Mouse (Mus musculus): ENCODE measurements around the gene Hmx2. TPM values are rescaled to one million over a fixed set of nuclear protein-coding genes. Genes with fewer than 3 reads are reported as not detected.

The Hmx2 gene
- not detected in 2 replicates for polyA plus RNA-seq (2015; fragmentation: Nextera tagmentation; extraction: Ambion mirVana)

GRCm38 (mm10) chr7:131548473-131548872, at the start of gene Hmx2:
TSS of gene Hmx2 (plus strand) at chr7:131548773.
- H3K36me3 ChIP-seq (replicated peaks) = no peaks in the 10 kb centered on the region
- no peak for ATAC-seq (ENCODE audit: insufficient read depth)
- no peak within 1 kb of the TSS for H3K9ac ChIP-seq
- no peaks in the 10 kb centered on the region for H3K9me3 ChIP-seq (replicated peaks)
- H3K4me2 ChIP-seq = no peak within 1 kb of the TSS
- WGBS (ENCODE audit: insufficient replicate concordance) = 6% methylated on average over 3 of the region's 3 CpGs
- no peak within 1 kb of the TSS for H3K4me3 ChIP-seq (replicated peaks)
- peaks cover 10% of the 10 kb centered on the region for H3K4me1 ChIP-seq (replicated peaks)
- peaks cover 100% of the 10 kb centered on the region for H3K27me3 ChIP-seq
- H3K27ac ChIP-seq (replicated peaks) = no peak within 1 kb of the TSS

GRCm38 (mm10) chr7:131503739-131504138, 44.8 kb upstream of the Hmx2 start:
- 36% methylated on average over 2 of the region's 2 CpGs for WGBS (ENCODE audit: insufficient replicate concordance)
- no peak overlapping the region for H3K27ac ChIP-seq (replicated peaks)
- no peak overlapping the region for H3K4me2 ChIP-seq
- no peaks in the 10 kb centered on the region for H3K4me1 ChIP-seq (replicated peaks)
- no peaks in the 10 kb centered on the region for H3K36me3 ChIP-seq (replicated peaks)
- no peak overlapping the region for H3K9ac ChIP-seq
- ATAC-seq (ENCODE audit: insufficient read depth) = no peak
- H3K27me3 ChIP-seq = no peaks in the 10 kb centered on the region
- H3K4me3 ChIP-seq (replicated peaks) = no peak overlapping the region
- no peaks in the 10 kb centered on the region for H3K9me3 ChIP-seq (replicated peaks)

- no peak for ATAC-seq (ENCODE audit: insufficient read depth)
- peaks cover 90% of the 10 kb centered on the region for H3K27me3 ChIP-seq
- no peak overlapping the region for H3K4me3 ChIP-seq (replicated peaks)
- H3K4me2 ChIP-seq = no peak overlapping the region
- peaks cover 26% of the 10 kb centered on the region for H3K4me1 ChIP-seq (replicated peaks)
- H3K9me3 ChIP-seq (replicated peaks) = no peaks in the 10 kb centered on the region
- H3K36me3 ChIP-seq (replicated peaks) = no peaks in the 10 kb centered on the region
- H3K9ac ChIP-seq = no peak overlapping the region
- no peak overlapping the region for H3K27ac ChIP-seq (replicated peaks)
- WGBS (ENCODE audit: insufficient replicate concordance) = 0% methylated on average over 7 of the region's 7 CpGs
These were observed 8.6 kb upstream of the Hmx2 start for GRCm38 (mm10) chr7:131539979-131540378.

GRCm38 (mm10) chr7:131541184-131542114, 7.1 kb upstream of the Hmx2 start:
- H3K9ac ChIP-seq = no peak overlapping the region
- H3K4me1 ChIP-seq (replicated peaks) = peaks cover 26% of the 10 kb centered on the region
- H3K27ac ChIP-seq (replicated peaks) = no peak overlapping the region
- no peaks in the 10 kb centered on the region for H3K36me3 ChIP-seq (replicated peaks)
- 0 out of 2 replicates have a peak overlapping the region, but pooled peaks have one; percentile 28 for H3K4me3 ChIP-seq (replicated peaks)
- peaks cover 100% of the 10 kb centered on the region for H3K27me3 ChIP-seq
- ATAC-seq (ENCODE audit: insufficient read depth) = no peak
- no peaks in the 10 kb centered on the region for H3K9me3 ChIP-seq (replicated peaks)
- no peak overlapping the region for H3K4me2 ChIP-seq
- WGBS (ENCODE audit: insufficient replicate concordance) = 2% methylated on average over 41 of the region's 41 CpGs

GRCm38 (mm10) chr7:131542115-131542871, 6.3 kb upstream of the Hmx2 start, which contains the start of gene Hmx3:
TSS of gene Hmx3 (plus strand) at chr7:131542867.
- under 1% methylated on average over 62 of the region's 65 CpGs for WGBS (ENCODE audit: insufficient replicate concordance)
- H3K4me1 ChIP-seq (replicated peaks) = peaks cover 26% of the 10 kb centered on the region
- H3K9ac ChIP-seq = no peak within 1 kb of the TSS
- H3K36me3 ChIP-seq (replicated peaks) = no peaks in the 10 kb centered on the region
- no peaks in the 10 kb centered on the region for H3K9me3 ChIP-seq (replicated peaks)
- no peak within 1 kb of the TSS for H3K27ac ChIP-seq (replicated peaks)
- no peak for ATAC-seq (ENCODE audit: insufficient read depth)
- peaks cover 100% of the 10 kb centered on the region for H3K27me3 ChIP-seq
- H3K4me3 ChIP-seq (replicated peaks) = peak within 1 kb of the TSS; percentile 28
- peak within 1 kb of the TSS; percentile 55 for H3K4me2 ChIP-seq

GRCm38 (mm10) chr7:131542872-131543622, 5.5 kb upstream of the Hmx2 start:
- Histone ChIP-seq H3K9ac (no peak overlapping the region), H3K4me2 (peak overlapping the region; percentile 55), H3K4me1 (replicated peaks) (peaks cover 26% of the 10 kb centered on the region), H3K4me3 (replicated peaks) (peak overlapping the region; percentile 28), H3K9me3 (replicated peaks) (no peaks in the 10 kb centered on the region), H3K27ac (replicated peaks) (no peak overlapping the region), H3K36me3 (replicated peaks) (no peaks in the 10 kb centered on the region), H3K27me3 (peaks cover 100% of the 10 kb centered on the region)
- no peak for ATAC-seq (ENCODE audit: insufficient read depth)
- 1% methylated on average over 71 of the region's 71 CpGs for WGBS (ENCODE audit: insufficient replicate concordance)

GRCm38 (mm10) chr7:131543623-131544481, 4.7 kb upstream of the Hmx2 start:
- peaks cover 26% of the 10 kb centered on the region for H3K4me1 ChIP-seq (replicated peaks)
- H3K9ac ChIP-seq = no peak overlapping the region
- H3K27me3 ChIP-seq = peaks cover 100% of the 10 kb centered on the region
- WGBS (ENCODE audit: insufficient replicate concordance) = under 1% methylated on average over 75 of the region's 75 CpGs
- H3K27ac ChIP-seq (replicated peaks) = no peak overlapping the region
- peak overlapping the region; percentile 55 for H3K4me2 ChIP-seq
- H3K9me3 ChIP-seq (replicated peaks) = no peaks in the 10 kb centered on the region
- no peak overlapping the region; the same call in 1 of the 2 replicates for H3K4me3 ChIP-seq (replicated peaks)
- ATAC-seq (ENCODE audit: insufficient read depth) = no peak
- no peaks in the 10 kb centered on the region for H3K36me3 ChIP-seq (replicated peaks)

- no peak for ATAC-seq (ENCODE audit: insufficient read depth)
- Histone ChIP-seq H3K36me3 (replicated peaks) (no peaks in the 10 kb centered on the region), H3K4me3 (replicated peaks) (no peak overlapping the region), H3K4me1 (replicated peaks) (peaks cover 26% of the 10 kb centered on the region), H3K9ac (no peak overlapping the region), H3K27ac (replicated peaks) (no peak overlapping the region), H3K27me3 (peaks cover 100% of the 10 kb centered on the region), H3K4me2 (no peak overlapping the region), H3K9me3 (replicated peaks) (no peaks in the 10 kb centered on the region)
- 3% methylated on average over 5 of the region's 5 CpGs for WGBS (ENCODE audit: insufficient replicate concordance)
These were observed 3.7 kb upstream of the Hmx2 start for GRCm38 (mm10) chr7:131544871-131545270.

- Histone ChIP-seq H3K36me3 (replicated peaks) (no peaks in the 10 kb centered on the region), H3K9me3 (replicated peaks) (no peaks in the 10 kb centered on the region), H3K4me1 (replicated peaks) (peaks cover 26% of the 10 kb centered on the region), H3K27me3 (peaks cover 100% of the 10 kb centered on the region), H3K4me3 (replicated peaks) (no peak overlapping the region), H3K9ac (no peak overlapping the region), H3K4me2 (no peak overlapping the region), H3K27ac (replicated peaks) (no peak overlapping the region)
- ATAC-seq (ENCODE audit: insufficient read depth) = no peak
- 4% methylated on average over 13 of the region's 13 CpGs for WGBS (ENCODE audit: insufficient replicate concordance)
These were observed 2.7 kb upstream of the Hmx2 start for GRCm38 (mm10) chr7:131545701-131546385.

GRCm38 (mm10) chr7:131546423-131546822, 2.1 kb upstream of the Hmx2 start:
- H3K4me3 ChIP-seq (replicated peaks) = no peak overlapping the region
- peaks cover 100% of the 10 kb centered on the region for H3K27me3 ChIP-seq
- no peaks in the 10 kb centered on the region for H3K9me3 ChIP-seq (replicated peaks)
- H3K9ac ChIP-seq = no peak overlapping the region
- no peak for ATAC-seq (ENCODE audit: insufficient read depth)
- H3K36me3 ChIP-seq (replicated peaks) = no peaks in the 10 kb centered on the region
- peaks cover 26% of the 10 kb centered on the region for H3K4me1 ChIP-seq (replicated peaks)
- WGBS (ENCODE audit: insufficient replicate concordance) = 7% methylated on average over 2 of the region's 2 CpGs
- no peak overlapping the region for H3K4me2 ChIP-seq
- no peak overlapping the region for H3K27ac ChIP-seq (replicated peaks)

All from liver, embryonic 15.5 days (tissue).